Mouse (Mus musculus) midbrain, postnatal 0 days (tissue): ENCODE results near the gene Eif2b2. TPM values are rescaled to one million over a fixed set of nuclear protein-coding genes. Genes with fewer than 3 reads are reported as not detected.

Experiments
- ATAC-seq: fragments of 200-750 bp; cut with Nextera tagmentation; 2 replicates; pipeline ENCODE4 v1.8.0; 2017; ENCODE audit warnings: moderate number of reproducible peaks, mild to moderate bottlenecking, moderate TSS enrichment, moderate library complexity; ENCODE audit not compliant: low FRiP score
- DNase-seq: peaks from one replicate; pipeline ENCODE4 v3.0.0-alpha.2; 2015; ENCODE audit warnings: low spot score
- H3K27ac ChIP-seq: fragments of 300-500 bp; sonication (generic); 2 replicates; pipeline ENCODE4 v1.5.1; 2014; ENCODE audit warnings: low read depth, mild to moderate bottlenecking, low read length, mixed read lengths
- H3K27me3 ChIP-seq: fragments of 300-500 bp; sonication (generic); 2 replicates; pipeline ENCODE4 v1.6.1; 2014; ENCODE audit warnings: low read length, control low read depth, mixed read lengths; ENCODE audit not compliant: insufficient read depth
- H3K36me3 ChIP-seq: fragments of 300-500 bp; sonication (generic); 2 replicates; pipeline ENCODE4 v1.6.1; 2014; ENCODE audit warnings: low read length, control low read depth, mixed read lengths; ENCODE audit not compliant: insufficient read depth
- H3K4me1 ChIP-seq: fragments of 300-500 bp; sonication (generic); 2 replicates; pipeline ENCODE4 v1.6.1; 2014; ENCODE audit warnings: mild to moderate bottlenecking, control low read depth, antibody characterized with exemption, low read length, mixed read lengths; ENCODE audit not compliant: insufficient read depth
- H3K4me2 ChIP-seq: fragments of 300-500 bp; sonication (generic); 2 replicates; pipeline ENCODE4 v1.6.1; 2014; ENCODE audit warnings: low read depth, mild to moderate bottlenecking, low read length, mixed read lengths; ENCODE audit not compliant: poor library complexity, severe bottlenecking
- H3K4me3 ChIP-seq: fragments of 300-500 bp; sonication (generic); 2 replicates; pipeline ENCODE4 v1.5.1; 2014; ENCODE audit warnings: low read depth, mild to moderate bottlenecking, low read length, moderate library complexity
- H3K9ac ChIP-seq: fragments of 300-500 bp; sonication (generic); replicated peaks from 2 replicates; pipeline ENCODE4 v1.6.1; 2014; ENCODE audit warnings: mild to moderate bottlenecking, low read length, moderate library complexity, mixed read lengths; ENCODE audit not compliant: poor library complexity, severe bottlenecking
- H3K9me3 ChIP-seq: fragments of 300-500 bp; sonication (generic); 2 replicates; pipeline ENCODE4 v1.6.1; 2016; ENCODE audit warnings: low read length, control low read depth
- CTCF ChIP-seq: IDR thresholded peaks from 2 replicates; pipeline ENCODE4 v1.5.1; 2016; ENCODE audit warnings: antibody characterized with exemption, mild to moderate bottlenecking
- WGBS: fragments of 180-500 bp; shearing (Covaris S2); extraction: QIAGEN DNeasy Blood & Tissue Kit; methylation state at CpG from one replicate; pipeline ENCODE4 v1.1.7; 2014; 5-methylcytosine and 5-hydroxymethylcytosine counted together
- polyA plus RNA-seq: library from polyadenylated mRNA; unstranded; fragments of >200 nt; fragmentation: Nextera tagmentation; extraction: Ambion mirVana; gene quantifications from 2 replicates; pipeline ENCODE4 v1.2.1, GENCODE M21; 2015
- total RNA-seq: library from RNA; depleted of rRNA; stranded (reverse); fragments of >200 nt; gene quantifications from 2 replicates; pipeline ENCODE4 v1.2.3, GENCODE M21; 2014

Eif2b2 gene
- total and polyA plus RNA-seq, 2 experiments from 2014 or later = 43.1 to 79.5 TPM

DNA sequence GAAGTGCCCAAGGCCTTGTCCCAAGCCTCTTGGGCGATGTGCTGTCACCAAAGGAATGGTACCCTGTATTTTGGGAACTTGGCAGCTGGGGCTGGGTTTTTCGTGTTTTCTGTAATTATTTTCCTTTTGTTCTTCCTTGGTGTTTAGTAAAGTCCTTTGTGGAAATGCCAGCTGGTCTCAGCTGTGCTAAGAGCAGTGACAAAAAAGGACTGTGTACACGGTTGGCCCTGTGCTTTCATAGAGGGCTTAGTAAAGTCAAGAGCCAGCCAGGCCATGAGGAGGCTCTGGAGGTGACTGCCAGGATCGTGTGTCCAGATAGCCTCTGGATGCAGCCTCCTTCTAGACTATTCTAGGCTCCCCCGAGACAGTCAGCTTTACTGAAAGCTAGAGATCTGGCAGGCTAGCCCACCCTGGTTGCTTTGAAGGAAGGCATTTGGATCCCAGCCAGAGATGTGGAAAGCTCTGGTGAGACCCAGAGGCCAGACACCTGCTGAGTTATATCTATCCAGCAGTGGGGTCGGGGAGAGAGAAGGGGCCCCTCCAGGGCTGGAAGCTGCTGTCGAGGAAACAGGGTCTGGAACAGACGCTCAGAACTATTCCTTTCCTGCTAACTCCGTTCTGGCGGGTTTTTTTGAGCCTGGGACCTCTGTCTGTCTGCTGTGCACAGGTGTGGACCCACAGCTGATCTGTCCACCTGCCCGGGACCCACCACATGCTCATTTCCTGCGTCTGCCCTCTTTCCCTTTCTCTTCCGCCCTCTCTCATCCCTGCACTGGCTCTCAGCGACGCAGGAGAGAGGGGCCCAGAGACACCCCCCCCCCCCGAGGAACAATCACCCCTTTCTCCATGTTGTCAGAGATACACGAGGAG lies 37.6 kb upstream of the Eif2b2 start:
- no peak overlapping the region for H3K4me2 ChIP-seq
- no peak overlapping the region for H3K27ac ChIP-seq
- H3K36me3 ChIP-seq = no peaks in the 10 kb centered on the region
- H3K9ac ChIP-seq = no peak overlapping the region
- no peak overlapping the region for H3K4me3 ChIP-seq
- no peak for TF ChIP-seq CTCF
- WGBS = 28% methylated on average over 14 of the region's 17 CpGs
- peak; percentile 48 for DNase-seq
- ATAC-seq = no peak
- H3K4me1 ChIP-seq = peaks cover 4% of the 10 kb centered on the region; the same call in 1 of the 2 replicates
- no peaks in the 10 kb centered on the region for H3K27me3 ChIP-seq
- H3K9me3 ChIP-seq = no peaks in the 10 kb centered on the region

DNA sequence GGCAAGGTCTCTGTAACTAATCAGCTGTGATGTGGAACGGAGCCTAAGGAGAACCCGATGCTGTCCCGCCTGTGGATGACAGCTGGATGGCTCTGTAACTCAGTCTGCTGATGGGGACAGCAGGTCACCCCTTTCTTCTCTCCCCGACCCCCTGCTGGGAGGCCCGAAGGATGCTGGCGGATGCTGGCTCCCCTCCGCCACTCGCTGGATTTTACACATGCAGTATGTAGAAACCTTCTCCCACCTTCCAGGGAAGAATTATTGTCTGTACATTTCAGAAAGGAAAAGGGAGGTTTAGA lies 37.0 kb upstream of the Eif2b2 start:
- no peak for TF ChIP-seq CTCF
- no peak overlapping the region for H3K4me3 ChIP-seq
- H3K27me3 ChIP-seq = no peaks in the 10 kb centered on the region
- WGBS = 8% methylated on average over 8 of the region's 8 CpGs
- H3K27ac ChIP-seq = no peak overlapping the region
- H3K4me1 ChIP-seq = peaks cover under 1% of the 10 kb centered on the region; the same call in 1 of the 2 replicates
- ATAC-seq (no peak), DNase-seq (peak; percentile 58)
- H3K9ac ChIP-seq = no peak overlapping the region
- H3K9me3 ChIP-seq = no peaks in the 10 kb centered on the region
- no peak overlapping the region for H3K4me2 ChIP-seq
- no peaks in the 10 kb centered on the region for H3K36me3 ChIP-seq

GRCm38 (mm10) chr12:85182898-85183297 lies 36.4 kb upstream of the Eif2b2 start:
- no peak for TF ChIP-seq CTCF
- no peak overlapping the region for H3K9ac ChIP-seq
- DNase-seq (peak; percentile 64), ATAC-seq (no peak)
- H3K4me3 ChIP-seq = no peak overlapping the region
- H3K4me1 ChIP-seq = no peaks in the 10 kb centered on the region
- no peaks in the 10 kb centered on the region for H3K9me3 ChIP-seq
- no peaks in the 10 kb centered on the region for H3K36me3 ChIP-seq
- H3K4me2 ChIP-seq = no peak overlapping the region
- H3K27ac ChIP-seq = no peak overlapping the region
- H3K27me3 ChIP-seq = no peaks in the 10 kb centered on the region
- 57% methylated on average over 5 of the region's 5 CpGs for WGBS

- 71% methylated on average over 5 of the region's 5 CpGs for WGBS
- no peak for TF ChIP-seq CTCF
Measured at GRCm38 (mm10) chr12:85184118-85184517, 35.2 kb upstream of the Eif2b2 start.

GRCm38 (mm10) chr12:85185810-85186209 lies 33.5 kb upstream of the Eif2b2 start:
- H3K4me1 ChIP-seq = no peaks in the 10 kb centered on the region
- no peaks in the 10 kb centered on the region for H3K9me3 ChIP-seq
- no peaks in the 10 kb centered on the region for H3K27me3 ChIP-seq
- H3K4me3 ChIP-seq = no peak overlapping the region
- ATAC-seq (no peak), DNase-seq (no peak)
- H3K9ac ChIP-seq = no peak overlapping the region
- H3K36me3 ChIP-seq = no peaks in the 10 kb centered on the region
- H3K4me2 ChIP-seq = no peak overlapping the region
- no peak for TF ChIP-seq CTCF
- no peak overlapping the region for H3K27ac ChIP-seq
- 71% methylated on average over 8 of the region's 8 CpGs for WGBS

More at GRCm38 (mm10) chr12:85184118-85184517, 35.2 kb upstream of the Eif2b2 start:
- DNase-seq (no peak), ATAC-seq (no peak)
- Histone ChIP-seq H3K27me3 (no peaks in the 10 kb centered on the region), H3K4me1 (no peaks in the 10 kb centered on the region), H3K36me3 (no peaks in the 10 kb centered on the region), H3K9ac (no peak overlapping the region), H3K4me2 (no peak overlapping the region), H3K9me3 (no peaks in the 10 kb centered on the region), H3K27ac (no peak overlapping the region), H3K4me3 (no peak overlapping the region)

DNA sequence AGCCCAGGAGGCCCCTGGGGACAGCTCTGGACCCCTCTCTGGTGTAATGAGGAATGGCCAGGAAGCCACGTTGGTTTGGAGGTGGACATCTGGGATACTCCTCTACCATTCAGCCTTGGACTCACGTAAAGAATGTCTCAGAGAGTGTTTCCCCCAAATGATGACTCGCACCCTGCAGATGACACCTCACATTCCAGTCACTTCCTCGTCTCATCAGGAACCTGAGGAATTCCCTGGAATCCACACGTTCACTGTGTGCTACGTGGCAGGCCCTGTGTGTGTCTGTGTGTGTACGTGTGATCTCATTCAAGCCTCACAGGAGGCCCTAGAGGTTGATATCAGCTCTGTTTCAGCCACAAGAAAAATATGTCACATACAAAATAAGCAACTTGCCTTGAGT lies 32.9 kb upstream of the Eif2b2 start:
- no peak overlapping the region for H3K4me3 ChIP-seq
- 82% methylated on average over 7 of the region's 7 CpGs for WGBS
- H3K9ac ChIP-seq = no peak overlapping the region
- ATAC-seq (no peak), DNase-seq (no peak)
- H3K27me3 ChIP-seq = no peaks in the 10 kb centered on the region
- no peak overlapping the region for H3K4me2 ChIP-seq
- H3K9me3 ChIP-seq = no peaks in the 10 kb centered on the region
- H3K36me3 ChIP-seq = no peaks in the 10 kb centered on the region
- no peak for TF ChIP-seq CTCF
- no peak overlapping the region for H3K27ac ChIP-seq
- H3K4me1 ChIP-seq = no peaks in the 10 kb centered on the region
